Mouse (Mus musculus) small intestine, adult 2 months (tissue): ENCODE data around the gene Mesd.

ENCODE experiments used
- CTCF ChIP-seq: fragments of 200-500 bp; IDR thresholded peaks from 2 replicates; pipeline ENCODE4 v1.5.1; 2012; ENCODE audit warnings: low read depth, mild to moderate bottlenecking, control low read depth, inconsistent platforms, low read length, moderate library complexity, mixed read lengths; ENCODE audit not compliant: insufficient replicate concordance, insufficient read length; ENCODE audit errors: extremely low read depth
- POLR2A ChIP-seq: fragments of 200-500 bp; IDR thresholded peaks from 2 replicates; pipeline ENCODE4 v1.6.1; 2012; ENCODE audit warnings: low read depth, mild to moderate bottlenecking, control low read depth, inconsistent platforms, low read length, moderate library complexity

DNA sequence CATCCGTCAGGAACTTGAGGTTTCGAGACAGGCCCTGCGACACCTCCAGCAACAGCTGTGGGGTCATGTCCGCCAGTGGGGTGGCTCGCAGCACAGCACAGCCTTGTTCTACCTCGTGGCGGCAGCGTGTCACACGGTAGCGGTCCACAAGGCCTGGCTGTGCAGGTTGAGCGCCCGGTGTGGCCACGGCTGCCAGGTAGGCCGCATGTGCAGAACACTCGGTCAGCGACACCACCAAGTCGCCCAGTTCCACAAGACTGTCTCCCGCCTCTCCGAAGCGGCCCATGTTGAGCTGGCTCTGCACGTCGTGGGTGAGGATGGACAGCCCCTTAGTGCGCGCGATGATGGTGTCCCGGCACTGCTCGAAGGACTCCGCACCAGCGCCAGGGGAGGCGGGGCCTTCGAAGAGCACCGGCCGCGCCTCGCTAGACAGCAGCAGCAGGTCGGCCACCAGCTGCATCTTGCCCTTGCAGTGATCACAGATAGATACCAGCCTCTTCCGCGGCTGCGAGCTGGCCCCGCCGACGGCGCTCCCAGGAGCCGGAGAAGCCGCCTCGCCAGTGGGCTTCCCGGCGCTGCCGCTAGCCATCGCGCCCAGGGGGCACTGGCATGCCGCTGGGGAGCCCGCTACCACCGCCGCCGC lies 1.5 kb upstream of the Mesd start:
- TF ChIP-seq CTCF: no peak
- TF ChIP-seq POLR2A: peak; percentile 43; the same call in 1 of the 2 replicates
